Mouse (Mus musculus): ENCODE results near the gene Nagpa.
"Not testable (repeated sequence)": the region's sequence is repeated elsewhere in the genome, so short reads cannot be mapped to it uniquely, and the experiment has no call there.

Gene Nagpa

GRCm38 (mm10) chr16:5203668-5204433 lies at the start of gene Nagpa:
Gene Nagpa (minus strand): TSS chr16:5204012.
- peak; percentile 58 to 70 for DNase-seq (ENCODE audit: low spot score in 2 of 2)

GRCm38 (mm10) chr16:5252260-5252659 lies 48.4 kb upstream of the Nagpa start:
- no peak for DNase-seq (ENCODE audit: low spot score in 2 of 2)

- DNase-seq (ENCODE audit: low spot score in 2 of 2), result no peak
Observed at GRCm38 (mm10) chr16:5250891-5251290, 47.1 kb upstream of the Nagpa start.

- DNase-seq (ENCODE audit: low spot score in 2 of 2), result peak; percentile 18 to 64
Observed at GRCm38 (mm10) chr16:5244411-5244810, 40.6 kb upstream of the Nagpa start.

GRCm38 (mm10) chr16:5242882-5243281 lies 39.1 kb upstream of the Nagpa start:
- no peak for DNase-seq (ENCODE audit: low spot score in 2 of 2)

GRCm38 (mm10) chr16:5242355-5242754 lies 38.5 kb upstream of the Nagpa start:
- DNase-seq (ENCODE audit: low spot score in 2 of 2), result no peak

GRCm38 (mm10) chr16:5233418-5234313 lies 29.9 kb upstream of the Nagpa start, which contains the start of gene Alg1:
Gene Alg1 (plus strand): TSS chr16:5233621.
- DNase-seq (ENCODE audit: low spot score in 2 of 2), result peak; percentile 82 to 88

- no peak for DNase-seq (ENCODE audit: low spot score in 2 of 2)
Observed at GRCm38 (mm10) chr16:5232982-5233381, 29.2 kb upstream of the Nagpa start.

GRCm38 (mm10) chr16:5228103-5228502 lies 24.3 kb upstream of the Nagpa start:
- not testable (repeated sequence) for DNase-seq (ENCODE audit: low spot score in 2 of 2)

GRCm38 (mm10) chr16:5227501-5227900 lies 23.7 kb upstream of the Nagpa start:
- DNase-seq (ENCODE audit: low spot score in 2 of 2), result not testable (repeated sequence)

- DNase-seq (ENCODE audit: low spot score in 2 of 2), result not testable (repeated sequence)
Observed at GRCm38 (mm10) chr16:5226534-5226933, 22.7 kb upstream of the Nagpa start.

GRCm38 (mm10) chr16:5222140-5222539 lies 18.3 kb upstream of the Nagpa start, which contains the start of gene AU021092:
Gene AU021092 (minus strand): TSS chr16:5222299.
- DNase-seq (ENCODE audit: low spot score in 2 of 2), result no peak

- no peak for DNase-seq (ENCODE audit: low spot score in 2 of 2)
Observed at GRCm38 (mm10) chr16:5221403-5221802, 17.6 kb upstream of the Nagpa start.

GRCm38 (mm10) chr16:5217341-5218133 lies 13.7 kb upstream of the Nagpa start:
- no peak for DNase-seq (ENCODE audit: low spot score in 2 of 2)

GRCm38 (mm10) chr16:5216686-5217085 lies 12.9 kb upstream of the Nagpa start:
- no peak for DNase-seq (ENCODE audit: low spot score in 2 of 2)

GRCm38 (mm10) chr16:5214126-5214525 lies 10.3 kb upstream of the Nagpa start:
- no peak for DNase-seq (ENCODE audit: low spot score in 2 of 2)

GRCm38 (mm10) chr16:5212150-5212549 lies 8.3 kb upstream of the Nagpa start:
- DNase-seq (ENCODE audit: low spot score in 2 of 2), result no peak

- DNase-seq (ENCODE audit: low spot score in 2 of 2), result no peak
Observed at GRCm38 (mm10) chr16:5210365-5210764, 6.6 kb upstream of the Nagpa start.

- no peak for DNase-seq (ENCODE audit: low spot score in 2 of 2)
Observed at GRCm38 (mm10) chr16:5206051-5206450, 2.2 kb upstream of the Nagpa start.

- no peak for DNase-seq (ENCODE audit: low spot score in 2 of 2)
Observed at GRCm38 (mm10) chr16:5205431-5205970, 1.7 kb upstream of the Nagpa start.

- peak; percentile 20 for DNase-seq (ENCODE audit: low spot score in 2 of 2)
Observed at GRCm38 (mm10) chr16:5203200-5203599, 612 bp downstream of the Nagpa start.
